Mouse (Mus musculus): ENCODE results near the gene Ywhab.

DNA sequence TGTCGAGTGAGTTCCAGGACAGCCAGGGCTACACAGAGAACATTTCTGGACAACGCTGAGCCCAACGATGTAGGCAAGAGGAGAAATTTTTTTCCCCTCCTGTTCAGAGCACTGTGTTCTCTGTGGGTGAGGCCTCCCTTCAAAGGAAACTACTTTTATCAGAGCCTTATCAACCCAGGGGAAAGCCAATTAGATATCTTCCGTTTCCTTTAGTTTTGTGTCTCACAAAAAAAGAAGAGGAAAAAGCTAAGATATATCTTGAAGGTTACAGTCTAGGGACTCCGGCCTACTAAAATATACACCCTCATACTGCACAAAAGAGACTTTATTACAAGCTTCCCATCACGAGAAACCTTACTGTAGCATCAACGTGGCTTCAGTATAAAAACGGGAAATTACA is 7.5 kb upstream of the Ywhab start:
- no peak for TF ChIP-seq CTCF (IDR thresholded peaks at IDR 0.05; ENCODE audit: insufficient read depth, low read length)
- no peak for TF ChIP-seq POLR2A (IDR thresholded peaks at IDR 0.05; ENCODE audit: borderline replicate concordance, extremely low read depth, low read depth, low read length)
